Mouse (Mus musculus) G1E (cell line): ENCODE measurements around the gene Sh3glb2. TPM values are rescaled to one million over a fixed set of nuclear protein-coding genes. Genes with fewer than 3 reads are reported as not detected.

Experiments
- ATAC-seq: 2 replicates; pipeline ENCODE4 v1.8.0; 2016; ENCODE audit warnings: mild to moderate bottlenecking; ENCODE audit not compliant: insufficient number of reproducible peaks, poor library complexity, low FRiP score, severe bottlenecking; ENCODE audit errors: extremely low read depth
- DNase-seq: peaks from one replicate; pipeline ENCODE4 v3.0.0; 2012; ENCODE audit warnings: low spot score
- H3K27me3 ChIP-seq: 2 replicates; pipeline ENCODE4 v1.6.1; 2012; ENCODE audit warnings: mild to moderate bottlenecking, low read length, inconsistent platforms; ENCODE audit not compliant: insufficient read depth
- H3K36me3 ChIP-seq: replicated peaks from 2 replicates; pipeline ENCODE3; 2012; ENCODE audit warnings: mild to moderate bottlenecking, inconsistent platforms
- H3K4me1 ChIP-seq: 2 replicates; pipeline ENCODE4 v1.6.1; 2012; ENCODE audit warnings: low read depth, low read length, inconsistent platforms, mixed read lengths; ENCODE audit not compliant: insufficient read depth
- H3K4me3 ChIP-seq: 2 replicates; pipeline ENCODE4 v1.5.1; 2012; ENCODE audit warnings: low read depth, mild to moderate bottlenecking, inconsistent platforms, low read length, moderate library complexity, mixed read lengths
- H3K9me3 ChIP-seq: replicated peaks from 2 replicates; pipeline ENCODE4 v1.6.1; 2012; ENCODE audit warnings: inconsistent platforms
- CTCF ChIP-seq: IDR thresholded peaks from 2 replicates; pipeline ENCODE4 v1.5.1; 2012; ENCODE audit warnings: low read depth, low read length, inconsistent platforms, mixed read lengths
- GATA1 ChIP-seq: IDR thresholded peaks from 2 replicates; pipeline ENCODE4 v1.6.1; 2012; ENCODE audit warnings: borderline replicate concordance, low read length, inconsistent platforms, mixed read lengths
- GATA2 ChIP-seq: IDR thresholded peaks from 2 replicates; pipeline ENCODE4 v1.6.1; 2012; ENCODE audit warnings: low read depth, low read length, inconsistent platforms, borderline replicate concordance
- POLR2AphosphoS5 ChIP-seq: IDR thresholded peaks from 2 replicates; pipeline ENCODE4 v1.6.1; 2012; ENCODE audit warnings: low read depth, low read length, inconsistent platforms; ENCODE audit not compliant: insufficient replicate concordance
- TAL1 ChIP-seq: conservative IDR thresholded peaks from 2 replicates; pipeline ENCODE4 v1.6.1; 2012; ENCODE audit warnings: low read depth, low read length, inconsistent platforms, mixed read lengths
- polyA plus RNA-seq: library from polyadenylated mRNA; stranded (reverse); fragments of >175 nt; gene quantifications from 2 replicates; pipeline ENCODE4 v1.2.3, GENCODE M21; 2012
- total RNA-seq, 2 experiments: library from RNA; stranded (forward) in 1 of 2; stranded (reverse) in 1 of 2; fragments of 200-1000 nt in 1 of 2; fragments of >200 nt in 1 of 2; fragmentation: Nextera tagmentation in 1 of 2; gene quantifications; 2 replicates each; pipeline ENCODE4 v1.2.3; 2014 to 2017

Sh3glb2 gene
- total and polyA plus RNA-seq, 3 experiments = 20.8 to 31.3 (median 24.9) TPM

- no peak for ATAC-seq
- TF ChIP-seq GATA1 = no peak
- Histone ChIP-seq H3K4me1 (no peaks in the 10 kb centered on the region; the same call in 1 of the 2 replicates), H3K36me3 (peaks cover 100% of the 10 kb centered on the region), H3K9me3 (no peaks in the 10 kb centered on the region), H3K27me3 (no peaks in the 10 kb centered on the region), H3K4me3 (no peak overlapping the region)
- no peak for DNase-seq
Observed at GRCm38 (mm10) chr2:30335324-30335723, 23.8 kb downstream of the Sh3glb2 start.

DNA sequence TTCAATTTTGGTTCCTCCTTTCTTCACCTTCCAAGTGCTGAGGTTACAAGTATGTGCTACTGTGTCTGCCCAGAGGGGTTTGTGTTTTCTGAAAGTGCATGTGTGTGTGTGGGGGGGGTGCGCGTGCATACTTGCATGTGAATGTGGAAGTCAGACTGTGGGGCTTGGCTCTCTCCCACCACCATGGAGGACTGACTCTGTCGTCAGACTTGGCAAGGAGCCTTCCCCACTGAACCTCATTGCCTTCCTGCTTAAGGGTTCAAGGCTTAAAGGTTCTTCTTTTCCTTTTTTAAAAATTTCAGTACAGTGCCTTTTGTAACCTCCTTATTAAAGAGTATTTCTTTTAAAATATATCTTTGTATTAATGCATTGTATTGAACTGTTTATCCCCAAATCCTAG lies 30.3 kb downstream of the Sh3glb2 start:
- Histone ChIP-seq H3K4me1 (no peaks in the 10 kb centered on the region), H3K36me3 (peaks cover 99% of the 10 kb centered on the region), H3K27me3 (no peaks in the 10 kb centered on the region), H3K9me3 (no peaks in the 10 kb centered on the region), H3K4me3 (no peak overlapping the region)
- ATAC-seq (no peak), DNase-seq (no peak)
- TF ChIP-seq POLR2AphosphoS5 (no peak), CTCF (no peak), GATA2 (no peak), GATA1 (no peak), TAL1 (no peak)

DNA sequence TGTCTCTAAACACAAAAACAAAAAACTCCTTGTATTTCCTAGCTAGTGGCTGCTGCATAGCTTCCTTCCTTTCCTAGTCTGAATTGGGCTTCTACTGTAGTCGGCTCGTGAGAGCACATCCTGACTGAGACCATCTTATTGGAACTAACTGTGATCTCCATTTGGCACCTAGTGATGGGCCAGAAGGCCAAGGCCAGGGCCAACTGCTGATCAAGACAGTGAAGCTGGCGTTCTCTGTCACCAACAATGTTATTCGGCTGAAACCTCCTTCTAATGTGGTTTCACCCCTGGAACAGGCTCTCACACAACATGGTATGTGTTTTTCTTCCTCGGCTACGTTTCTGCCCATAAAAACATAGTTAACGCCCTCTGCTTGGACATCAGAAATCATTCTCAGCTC lies 31.9 kb downstream of the Sh3glb2 start:
- Histone ChIP-seq H3K36me3 (peaks cover 99% of the 10 kb centered on the region), H3K4me3 (no peak overlapping the region), H3K27me3 (no peaks in the 10 kb centered on the region), H3K9me3 (no peaks in the 10 kb centered on the region), H3K4me1 (no peaks in the 10 kb centered on the region)
- no peak for ATAC-seq
- TF ChIP-seq POLR2AphosphoS5 (no peak), GATA2 (no peak), GATA1 (no peak), CTCF (no peak), TAL1 (no peak)
- no peak for DNase-seq

GRCm38 (mm10) chr2:30325296-30325695 lies 33.8 kb downstream of the Sh3glb2 start:
- H3K9me3 ChIP-seq = no peaks in the 10 kb centered on the region
- H3K4me1 ChIP-seq = no peaks in the 10 kb centered on the region
- no peak overlapping the region for H3K4me3 ChIP-seq
- no peak for ATAC-seq
- DNase-seq = no peak
- TF ChIP-seq GATA2 (no peak), CTCF (no peak), GATA1 (no peak), POLR2AphosphoS5 (no peak), TAL1 (no peak)
- H3K36me3 ChIP-seq = peaks cover 98% of the 10 kb centered on the region
- H3K27me3 ChIP-seq = no peaks in the 10 kb centered on the region

DNA sequence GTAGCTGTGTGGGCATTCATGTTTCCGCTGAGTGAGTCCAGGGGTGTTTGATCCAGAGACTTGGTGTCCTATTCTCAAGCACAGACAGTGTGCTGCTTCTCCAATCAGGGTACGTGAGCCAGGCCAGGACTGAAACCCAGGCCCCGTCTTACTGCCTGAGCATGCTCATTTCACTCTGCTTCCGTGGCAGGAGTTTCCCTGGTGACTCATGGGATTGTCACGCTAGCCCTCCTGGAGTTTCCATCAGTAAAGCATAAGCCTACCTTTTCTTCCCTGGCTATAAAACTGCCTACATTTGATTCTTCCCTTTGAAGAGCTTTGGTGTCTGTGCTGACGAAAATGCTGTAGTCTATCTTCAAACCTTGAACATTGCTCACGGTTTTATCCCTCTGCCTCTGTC lies 36.0 kb downstream of the Sh3glb2 start:
- DNase-seq (no peak), ATAC-seq (no peak)
- TF ChIP-seq POLR2AphosphoS5 (no peak), GATA2 (no peak), CTCF (no peak), GATA1 (no peak), TAL1 (no peak)
- H3K9me3 ChIP-seq = no peaks in the 10 kb centered on the region
- no peaks in the 10 kb centered on the region for H3K27me3 ChIP-seq
- no peak overlapping the region for H3K4me3 ChIP-seq
- peaks cover 96% of the 10 kb centered on the region for H3K36me3 ChIP-seq
- H3K4me1 ChIP-seq = no peaks in the 10 kb centered on the region

- ATAC-seq = no peak
- Histone ChIP-seq H3K27me3 (no peaks in the 10 kb centered on the region), H3K36me3 (peaks cover 95% of the 10 kb centered on the region)
Observed at GRCm38 (mm10) chr2:30319260-30319659, 39.9 kb downstream of the Sh3glb2 start.

GRCm38 (mm10) chr2:30316955-30317354 lies 42.2 kb downstream of the Sh3glb2 start:
- Histone ChIP-seq H3K27me3 (no peaks in the 10 kb centered on the region), H3K4me1 (no peaks in the 10 kb centered on the region), H3K36me3 (peaks cover 95% of the 10 kb centered on the region), H3K4me3 (no peak overlapping the region), H3K9me3 (no peaks in the 10 kb centered on the region)
- no peak for TF ChIP-seq POLR2AphosphoS5
- TF ChIP-seq TAL1 = no peak
- TF ChIP-seq GATA1 = no peak
- TF ChIP-seq GATA2 = no peak
- TF ChIP-seq CTCF = no peak
- no peak for ATAC-seq
- no peak for DNase-seq

More at GRCm38 (mm10) chr2:30319260-30319659, 39.9 kb downstream of the Sh3glb2 start:
- DNase-seq = no peak
- H3K4me1 ChIP-seq = no peaks in the 10 kb centered on the region
- TF ChIP-seq POLR2AphosphoS5 (no peak), TAL1 (no peak), CTCF (no peak), GATA1 (no peak), GATA2 (no peak)
- no peak overlapping the region for H3K4me3 ChIP-seq
- no peaks in the 10 kb centered on the region for H3K9me3 ChIP-seq
